Mouse (Mus musculus) ES-E14 (cell line): ENCODE data around the gene Sphk1. TPM values are rescaled to one million over a fixed set of nuclear protein-coding genes. Genes with fewer than 3 reads are reported as not detected.

ENCODE experiments used
- DNase-seq: peaks from one replicate; pipeline ENCODE4 v3.0.0-alpha.2; 2013; ENCODE audit warnings: low read depth, low spot score
- H3K27ac ChIP-seq: 2 replicates; pipeline ENCODE4 v1.5.1; 2012; ENCODE audit warnings: low read depth, mild to moderate bottlenecking, low read length, moderate library complexity, mixed read lengths; ENCODE audit not compliant: poor library complexity, insufficient read depth, severe bottlenecking
- H3K36me3 ChIP-seq: 2 replicates; pipeline ENCODE4 v1.6.1; 2012; ENCODE audit warnings: mild to moderate bottlenecking, low read length, moderate library complexity, mixed read lengths; ENCODE audit not compliant: control insufficient read depth, poor library complexity, insufficient read depth, severe bottlenecking
- H3K4me1 ChIP-seq, 2 experiments: fragments of 150-350 bp in 1 of 2; sonication (generic) in 1 of 2; 2 replicates each; pipeline ENCODE4 v1.6.1; 2012; ENCODE audit warnings: low read length in 2 of 2, mild to moderate bottlenecking in 1 of 2, mixed read lengths in 1 of 2; ENCODE audit not compliant: control insufficient read depth in 2 of 2, insufficient read depth in 2 of 2, poor library complexity in 1 of 2
- H3K4me3 ChIP-seq, 2 experiments: fragments of 150-350 bp in 1 of 2; sonication (generic) in 1 of 2; 2 replicates each; pipeline ENCODE4 v1.5.1; 2012; ENCODE audit warnings: low read length in 2 of 2, low read depth in 1 of 2, mild to moderate bottlenecking in 1 of 2, mixed read lengths in 1 of 2; ENCODE audit not compliant: insufficient read depth in 1 of 2, poor library complexity in 1 of 2, severe bottlenecking in 1 of 2
- H3K9ac ChIP-seq: 2 replicates; pipeline ENCODE4 v1.6.1; 2012; ENCODE audit warnings: low read depth, mild to moderate bottlenecking, low read length, mixed read lengths; ENCODE audit not compliant: poor library complexity, insufficient read depth, severe bottlenecking
- H3K9me3 ChIP-seq: fragments of 150-350 bp; sonication (generic); 2 replicates; pipeline ENCODE4 v1.6.1; 2012; ENCODE audit warnings: low read depth, mild to moderate bottlenecking, low read length; ENCODE audit not compliant: control insufficient read depth, insufficient read depth
- CHD2 ChIP-seq: IDR thresholded peaks from 2 replicates; pipeline ENCODE4 v1.6.1; 2014; ENCODE audit warnings: mild to moderate bottlenecking, low read depth, low read length, inconsistent platforms
- HCFC1 ChIP-seq: IDR thresholded peaks from 2 replicates; pipeline ENCODE4 v1.6.1; 2012; ENCODE audit warnings: low read length, inconsistent platforms, borderline replicate concordance; ENCODE audit not compliant: insufficient read depth
- MAFK ChIP-seq: IDR thresholded peaks from 2 replicates; pipeline ENCODE4 v1.6.1; 2014; ENCODE audit warnings: mild to moderate bottlenecking, low read depth, low read length, inconsistent platforms; ENCODE audit not compliant: insufficient read depth
- ZC3H11A ChIP-seq: IDR thresholded peaks from 2 replicates; pipeline ENCODE4 v1.6.1; 2012; ENCODE audit warnings: low read depth, mild to moderate bottlenecking, inconsistent platforms, low read length, borderline replicate concordance
- ZNF384 ChIP-seq: IDR thresholded peaks from 2 replicates; pipeline ENCODE4 v1.6.1; 2012; ENCODE audit warnings: low read depth, low read length, inconsistent platforms
- in situ Hi-C, 2 experiments: fragments of 600-800 bp; cut with MboI; formaldehyde crosslinking; loops; one replicate each; pipeline ENCODE4 v1.15.1; 2025; ENCODE audit warnings: low sequenced_read_pairs in 2 of 2, inconsistent platforms in 1 of 2; ENCODE audit not compliant: unreplicated experiment in 2 of 2
- total RNA-seq: library from RNA; depleted of rRNA; stranded (reverse); fragments of 300-350 nt; gene quantifications from 2 replicates; pipeline ENCODE4 v1.2.3, GENCODE M21; 2012

Sphk1 gene
- total RNA-seq, 1 experiment: 2.1 TPM

DNA sequence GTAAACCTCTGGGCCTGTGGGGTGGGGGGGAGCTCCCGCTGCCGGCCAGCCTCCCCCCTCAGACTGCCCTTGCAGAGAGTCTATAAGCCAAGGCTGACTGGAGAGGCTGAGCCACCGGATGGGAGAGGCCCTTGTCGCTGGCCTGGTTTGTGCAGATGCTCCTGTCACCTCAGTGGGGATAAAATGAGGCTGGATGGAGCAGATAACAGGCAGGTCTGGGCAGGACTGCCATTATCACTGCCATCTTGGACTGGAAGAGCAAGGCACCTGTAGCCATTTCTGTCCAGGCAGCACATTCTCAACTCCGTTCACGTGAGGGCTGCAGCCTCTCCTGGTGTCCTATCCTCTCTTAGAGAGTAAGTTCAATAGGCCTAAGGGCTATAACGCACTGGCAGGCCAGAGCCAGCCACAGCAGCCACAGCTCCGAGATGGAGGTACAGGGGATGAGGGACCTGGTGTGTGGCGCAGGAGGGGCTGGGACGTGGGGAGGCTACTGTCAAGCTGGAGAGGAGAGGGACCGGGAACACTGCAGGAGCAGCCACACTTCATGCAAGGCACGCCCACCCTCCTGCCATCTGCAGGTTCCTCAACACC lies 7.5 kb downstream of the Sphk1 start:
- H3K27ac ChIP-seq: no peak overlapping the region
- in situ Hi-C loops: no loop called here
- H3K4me3 ChIP-seq: no peak overlapping the region
- no peak overlapping the region for H3K9ac ChIP-seq
- no peak for DNase-seq
- TF ChIP-seq HCFC1 (no peak), CHD2 (no peak), ZC3H11A (no peak), ZNF384 (no peak), MAFK (no peak)
- H3K36me3 ChIP-seq: peaks cover 47% of the 10 kb centered on the region
- H3K4me1 ChIP-seq: peaks cover 0 to 8% of the 10 kb centered on the region in 2 experiments; a peak in 1 of 4 replicates
- no peaks in the 10 kb centered on the region for H3K9me3 ChIP-seq

DNA sequence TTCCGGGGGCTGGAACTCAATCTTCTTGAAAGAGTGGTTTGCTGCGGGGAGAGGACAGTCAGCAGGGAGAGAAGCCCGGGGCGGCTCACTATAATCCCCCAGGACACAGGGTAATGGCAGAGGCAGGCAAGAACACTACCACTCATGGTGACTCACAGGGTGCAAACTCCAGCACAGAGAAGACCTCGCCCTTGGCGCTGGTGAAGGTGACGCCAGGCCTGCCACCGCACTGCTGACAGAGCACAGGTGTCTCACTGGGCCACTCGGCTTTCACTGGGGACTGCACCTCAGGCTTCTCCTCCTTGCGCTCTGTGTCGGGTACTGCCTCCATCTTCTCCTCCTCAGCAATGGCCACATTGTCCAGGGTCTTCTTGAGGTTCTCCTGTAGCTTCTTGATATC lies 10.5 kb downstream of the Sphk1 start:
- Histone ChIP-seq H3K27ac (no peak overlapping the region), H3K9ac (no peak overlapping the region), H3K4me1 (peaks cover 0 to 5% of the 10 kb centered on the region in 2 experiments; a peak in 1 of 4 replicates), H3K36me3 (peaks cover 74% of the 10 kb centered on the region), H3K9me3 (no peaks in the 10 kb centered on the region), H3K4me3 (no peak overlapping the region)
- in situ Hi-C loops: no loop called here
- DNase-seq: no peak
- TF ChIP-seq MAFK (no peak), HCFC1 (no peak), CHD2 (no peak), ZC3H11A (no peak), ZNF384 (no peak)

DNA sequence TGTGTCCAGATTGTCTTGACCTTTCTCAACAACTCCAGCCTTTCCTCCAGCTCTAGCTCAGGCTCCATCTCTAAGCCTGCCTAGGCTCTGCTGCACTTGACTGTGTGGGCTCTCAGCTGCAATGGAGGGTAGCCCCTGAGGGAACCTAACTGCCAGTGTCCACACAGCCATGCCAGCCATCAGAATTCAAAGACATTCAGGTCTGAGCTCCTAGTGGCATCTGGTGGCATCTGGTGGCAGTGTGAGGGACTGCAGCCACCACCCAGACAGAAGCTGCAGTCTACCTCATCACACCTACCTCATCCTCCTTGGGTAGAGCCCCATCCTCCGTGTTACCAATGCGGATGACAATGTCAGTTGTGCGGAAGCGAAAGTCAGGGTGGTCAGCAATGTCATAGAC lies 12.4 kb downstream of the Sphk1 start:
- TF ChIP-seq MAFK (no peak), ZNF384 (no peak), ZC3H11A (no peak), CHD2 (no peak), HCFC1 (no peak)
- DNase-seq: no peak
- in situ Hi-C loops: no loop called here
- H3K27ac ChIP-seq: no peak overlapping the region
- no peaks in the 10 kb centered on the region for H3K9me3 ChIP-seq
- H3K9ac ChIP-seq: no peak overlapping the region
- H3K36me3 ChIP-seq: peaks cover 85% of the 10 kb centered on the region
- no peak overlapping the region for H3K4me3 ChIP-seq
- peaks cover 0 to 5% of the 10 kb centered on the region in 2 experiments; a peak in 1 of 4 replicates for H3K4me1 ChIP-seq

DNA sequence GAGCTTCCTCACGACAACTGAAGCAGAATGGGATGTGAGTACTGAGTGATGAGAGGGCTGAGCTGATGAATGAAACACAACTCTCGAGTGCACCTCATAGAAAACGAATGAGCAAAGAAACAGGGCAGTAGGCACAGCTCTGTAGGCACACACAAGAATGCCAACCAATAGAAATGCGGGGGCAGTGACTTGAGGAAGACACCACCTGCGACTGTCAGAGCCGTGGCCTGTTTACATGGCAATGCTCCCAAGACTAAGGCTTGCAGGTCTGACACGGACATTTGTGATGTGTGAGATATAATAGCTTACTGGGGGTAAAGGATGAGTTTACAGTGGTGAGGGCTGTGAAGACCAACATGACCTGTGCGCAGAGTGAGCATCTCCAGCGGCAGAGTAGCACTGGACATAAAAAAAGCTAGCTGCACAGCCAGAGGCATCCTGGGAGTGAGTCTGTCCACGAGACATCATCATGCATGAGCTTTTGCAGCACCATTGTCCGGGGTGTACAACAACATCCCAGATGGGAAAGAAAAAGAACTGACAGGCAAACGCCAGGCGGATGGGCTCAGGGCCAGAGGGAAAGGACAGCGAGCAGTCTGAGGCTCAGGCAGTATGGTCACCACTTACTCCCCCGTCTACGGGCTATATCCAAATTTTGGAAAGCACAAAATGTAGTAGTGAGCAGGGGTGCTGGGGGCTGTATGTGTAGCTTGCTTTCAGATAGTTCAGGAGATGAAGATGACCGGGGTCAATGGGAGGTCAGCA lies 16.8 kb downstream of the Sphk1 start:
- TF ChIP-seq ZC3H11A (no peak), ZNF384 (no peak), CHD2 (no peak), HCFC1 (no peak)
- H3K27ac ChIP-seq: no peak overlapping the region
- peaks cover 55% of the 10 kb centered on the region for H3K36me3 ChIP-seq
- H3K4me3 ChIP-seq: no peak overlapping the region
- in situ Hi-C loops: no loop called here
- no peak overlapping the region for H3K9ac ChIP-seq
- H3K4me1 ChIP-seq: no peaks in the 10 kb centered on the region
- no peak for DNase-seq
- H3K9me3 ChIP-seq: no peaks in the 10 kb centered on the region
